Mouse (Mus musculus): ENCODE measurements around the gene Itpka. TPM values are rescaled to one million over a fixed set of nuclear protein-coding genes. Genes with fewer than 3 reads are reported as not detected.

Gene Itpka
- polyA plus RNA-seq, 1 experiment: 0.72 TPM

GRCm38 (mm10) chr2:119749260-119749659, 7.1 kb downstream of the Itpka start:
- TF ChIP-seq POLR2A (IDR thresholded peaks at IDR 0.05; ENCODE audit: low read depth, low read length) (no peak), CTCF (IDR thresholded peaks at IDR 0.05; ENCODE audit: extremely low read depth, insufficient read depth, insufficient read length, insufficient replicate concordance) (no peak)
- Histone ChIP-seq H3K4me3 (ENCODE audit: extremely low read depth, insufficient read depth, insufficient read length) (no peak overlapping the region), H3K27ac (ENCODE audit: insufficient read depth, low read length) (no peak overlapping the region), H3K4me1 (ENCODE audit: control insufficient read depth, insufficient read depth, insufficient read length) (peaks cover 4% of the 10 kb centered on the region; the same call in 1 of the 2 replicates), H3K36me3 (ENCODE audit: control insufficient read depth, insufficient read depth, low read length) (no peaks in the 10 kb centered on the region), H3K27me3 (ENCODE audit: control insufficient read depth, insufficient read depth, low read length) (peaks cover 2% of the 10 kb centered on the region)
- 95% methylated on average over 13 of the region's 13 CpGs for WGBS
- no peak for DNase-seq (ENCODE audit: low read depth in 1 of 2, low spot score in 2 of 2)

DNA sequence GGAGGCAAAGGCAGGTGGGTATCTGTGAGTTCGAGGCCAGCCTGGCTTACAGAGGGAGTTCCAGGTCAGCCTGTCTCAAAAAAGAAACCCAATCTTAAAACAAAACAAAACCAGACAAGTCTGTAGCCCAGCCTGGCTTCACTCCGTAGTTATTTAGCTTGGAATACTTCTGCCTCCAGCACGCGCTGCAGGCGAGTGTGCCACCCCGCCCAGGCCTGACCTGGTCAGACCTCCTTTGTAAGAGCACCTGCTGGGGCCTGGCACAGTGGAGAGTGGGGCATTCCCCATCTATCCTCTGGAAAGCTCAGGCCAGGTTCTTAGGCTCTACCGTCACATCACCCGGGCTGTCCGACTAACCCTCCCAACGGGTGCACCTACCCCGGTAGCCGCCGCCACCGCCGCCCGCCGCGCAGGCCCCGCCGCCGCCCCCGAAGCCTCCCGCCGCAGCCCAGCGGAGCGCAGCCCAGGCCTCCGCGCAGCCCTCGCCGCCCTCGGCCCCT, 15.5 kb downstream of the Itpka start:
- Histone ChIP-seq H3K27ac (ENCODE audit: insufficient read depth, low read length) (no peak overlapping the region), H3K36me3 (ENCODE audit: control insufficient read depth, insufficient read depth, low read length) (no peaks in the 10 kb centered on the region), H3K4me3 (ENCODE audit: extremely low read depth, insufficient read depth, insufficient read length) (peak overlapping the region; percentile 64), H3K27me3 (ENCODE audit: control insufficient read depth, insufficient read depth, low read length) (peaks cover 12% of the 10 kb centered on the region), H3K4me1 (ENCODE audit: control insufficient read depth, insufficient read depth, insufficient read length) (peaks cover 12% of the 10 kb centered on the region; the same call in 1 of the 2 replicates)
- no peak for TF ChIP-seq CTCF (IDR thresholded peaks at IDR 0.05; ENCODE audit: extremely low read depth, insufficient read depth, insufficient read length, insufficient replicate concordance)
- TF ChIP-seq POLR2A (IDR thresholded peaks at IDR 0.05; ENCODE audit: low read depth, low read length): no peak
- 11% methylated on average over 29 of the region's 31 CpGs for WGBS
- DNase-seq (ENCODE audit: low read depth in 1 of 2, low spot score in 2 of 2): no peak

- H3K27me3 ChIP-seq (ENCODE audit: control insufficient read depth, insufficient read depth, low read length): peaks cover 12% of the 10 kb centered on the region
- peak in 1 of 2 experiments; percentile 43 for DNase-seq (ENCODE audit: low read depth in 1 of 2, low spot score in 2 of 2)
- 1% methylated on average over 75 of the region's 77 CpGs for WGBS
Observed at GRCm38 (mm10) chr2:119758101-119758843, 16.1 kb downstream of the Itpka start.

DNA sequence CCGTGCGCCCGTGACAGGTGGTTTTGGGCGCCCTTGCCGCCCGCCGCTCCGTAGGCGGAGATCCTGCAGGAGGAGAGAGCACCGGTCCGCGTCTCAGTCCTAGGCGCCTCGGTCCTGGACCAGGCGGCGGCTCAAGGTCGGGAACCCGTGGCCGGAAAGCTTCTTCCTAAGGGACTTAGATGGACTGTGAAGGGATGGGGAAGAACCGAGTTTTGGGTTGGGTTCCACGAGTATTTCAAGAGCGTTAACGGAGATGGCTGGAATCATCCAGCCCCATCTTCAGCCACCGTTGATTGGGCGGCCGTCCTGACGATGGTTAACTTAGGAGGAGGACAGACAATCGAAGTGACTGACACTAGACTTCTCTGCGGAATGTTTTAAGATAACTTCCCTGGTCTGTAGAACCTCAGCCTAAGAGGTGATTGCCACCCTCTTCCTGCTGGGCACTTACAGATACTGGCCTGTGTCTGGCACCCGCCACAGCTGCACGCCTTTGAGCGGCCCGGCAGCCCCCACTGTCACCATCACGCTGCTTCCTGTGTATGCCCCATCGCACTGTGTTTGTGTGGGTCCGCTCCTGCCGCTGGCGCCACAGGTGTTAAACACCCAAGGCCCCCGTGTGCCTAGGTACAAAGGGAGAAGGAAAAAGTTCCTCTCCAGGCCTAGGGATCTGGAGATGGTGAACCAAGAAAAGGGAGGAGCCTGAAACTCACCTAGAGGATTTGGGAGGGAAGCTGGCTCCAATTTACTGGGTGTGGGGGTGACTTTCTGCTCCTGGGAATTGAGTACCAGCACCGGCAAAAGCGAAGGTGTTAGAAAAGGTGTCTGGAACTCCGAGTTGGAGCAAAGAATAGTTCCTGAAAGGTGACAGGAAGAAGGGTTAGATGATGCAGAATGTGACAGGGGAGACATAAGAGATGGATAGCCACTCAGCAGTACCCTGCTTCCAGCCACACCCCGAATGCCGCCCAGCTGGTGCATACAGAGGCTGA, 17.0 kb downstream of the Itpka start:
- peak in 1 of 2 experiments; percentile 69 for DNase-seq (ENCODE audit: low read depth in 1 of 2, low spot score in 2 of 2)
- peak overlapping the region; percentile 64 for H3K4me3 ChIP-seq (ENCODE audit: extremely low read depth, insufficient read depth, insufficient read length)

More at GRCm38 (mm10) chr2:119758101-119758843, 16.1 kb downstream of the Itpka start:
- Histone ChIP-seq H3K4me1 (ENCODE audit: control insufficient read depth, insufficient read depth, insufficient read length) (peaks cover 12% of the 10 kb centered on the region; the same call in 1 of the 2 replicates), H3K4me3 (ENCODE audit: extremely low read depth, insufficient read depth, insufficient read length) (peak overlapping the region; percentile 64), H3K27ac (ENCODE audit: insufficient read depth, low read length) (no peak overlapping the region), H3K36me3 (ENCODE audit: control insufficient read depth, insufficient read depth, low read length) (no peaks in the 10 kb centered on the region)
- no peak for TF ChIP-seq POLR2A (IDR thresholded peaks at IDR 0.05; ENCODE audit: low read depth, low read length)
- TF ChIP-seq CTCF (IDR thresholded peaks at IDR 0.05; ENCODE audit: extremely low read depth, insufficient read depth, insufficient read length, insufficient replicate concordance): no peak

GRCm38 (mm10) chr2:119760251-119760650, 18.1 kb downstream of the Itpka start, which contains the start of gene Ltk:
Gene Ltk (minus strand): TSS chr2:119760431.
- no peak within 1 kb of the TSS for H3K4me3 ChIP-seq (ENCODE audit: extremely low read depth, insufficient read depth, insufficient read length)
- H3K27me3 ChIP-seq (ENCODE audit: control insufficient read depth, insufficient read depth, low read length): peaks cover 12% of the 10 kb centered on the region
- TF ChIP-seq POLR2A (IDR thresholded peaks at IDR 0.05; ENCODE audit: low read depth, low read length): no peak
- no peak for TF ChIP-seq CTCF (IDR thresholded peaks at IDR 0.05; ENCODE audit: extremely low read depth, insufficient read depth, insufficient read length, insufficient replicate concordance)
- peaks cover 12% of the 10 kb centered on the region; the same call in 1 of the 2 replicates for H3K4me1 ChIP-seq (ENCODE audit: control insufficient read depth, insufficient read depth, insufficient read length)
- no peak for DNase-seq (ENCODE audit: low read depth in 1 of 2, low spot score in 2 of 2)
- 45% methylated on average over 9 of the region's 9 CpGs for WGBS
- H3K27ac ChIP-seq (ENCODE audit: insufficient read depth, low read length): no peak within 1 kb of the TSS
- H3K36me3 ChIP-seq (ENCODE audit: control insufficient read depth, insufficient read depth, low read length): 0 out of 2 replicates have a peak, but pooled peaks cover 6% of the 10 kb centered on the region

More for the DNA sequence above, 17.0 kb downstream of the Itpka start:
- H3K27me3 ChIP-seq (ENCODE audit: control insufficient read depth, insufficient read depth, low read length): peaks cover 12% of the 10 kb centered on the region
- H3K27ac ChIP-seq (ENCODE audit: insufficient read depth, low read length): no peak overlapping the region
- WGBS: 8% methylated on average over 44 of the region's 44 CpGs
- H3K36me3 ChIP-seq (ENCODE audit: control insufficient read depth, insufficient read depth, low read length): 0 out of 2 replicates have a peak, but pooled peaks cover under 1% of the 10 kb centered on the region
- TF ChIP-seq CTCF (IDR thresholded peaks at IDR 0.05; ENCODE audit: extremely low read depth, insufficient read depth, insufficient read length, insufficient replicate concordance) (no peak), POLR2A (IDR thresholded peaks at IDR 0.05; ENCODE audit: low read depth, low read length) (no peak)
- H3K4me1 ChIP-seq (ENCODE audit: control insufficient read depth, insufficient read depth, insufficient read length): peaks cover 12% of the 10 kb centered on the region; the same call in 1 of the 2 replicates

GRCm38 (mm10) chr2:119762276-119762675, 20.1 kb downstream of the Itpka start:
- Histone ChIP-seq H3K4me1 (ENCODE audit: control insufficient read depth, insufficient read depth, insufficient read length) (peaks cover 12% of the 10 kb centered on the region; the same call in 1 of the 2 replicates), H3K27me3 (ENCODE audit: control insufficient read depth, insufficient read depth, low read length) (peaks cover 12% of the 10 kb centered on the region), H3K4me3 (ENCODE audit: extremely low read depth, insufficient read depth, insufficient read length) (no peak overlapping the region), H3K36me3 (ENCODE audit: control insufficient read depth, insufficient read depth, low read length) (0 out of 2 replicates have a peak, but pooled peaks cover 6% of the 10 kb centered on the region), H3K27ac (ENCODE audit: insufficient read depth, low read length) (peak overlapping the region; percentile 22)
- TF ChIP-seq POLR2A (IDR thresholded peaks at IDR 0.05; ENCODE audit: low read depth, low read length) (no peak), CTCF (IDR thresholded peaks at IDR 0.05; ENCODE audit: extremely low read depth, insufficient read depth, insufficient read length, insufficient replicate concordance) (no peak)
- 24% methylated on average over 1 of the region's 1 CpGs for WGBS
- peak in 1 of 2 experiments; percentile 17 for DNase-seq (ENCODE audit: low read depth in 1 of 2, low spot score in 2 of 2)
